Mouse (Mus musculus): ENCODE measurements around the gene Hs3st3a1. TPM values are rescaled to one million over a fixed set of nuclear protein-coding genes. Genes with fewer than 3 reads are reported as not detected.

The Hs3st3a1 gene
- 1 to 10 TPM; 1.3 to 2.7 (median 1.8) TPM for total RNA-seq (2022)

DNA sequence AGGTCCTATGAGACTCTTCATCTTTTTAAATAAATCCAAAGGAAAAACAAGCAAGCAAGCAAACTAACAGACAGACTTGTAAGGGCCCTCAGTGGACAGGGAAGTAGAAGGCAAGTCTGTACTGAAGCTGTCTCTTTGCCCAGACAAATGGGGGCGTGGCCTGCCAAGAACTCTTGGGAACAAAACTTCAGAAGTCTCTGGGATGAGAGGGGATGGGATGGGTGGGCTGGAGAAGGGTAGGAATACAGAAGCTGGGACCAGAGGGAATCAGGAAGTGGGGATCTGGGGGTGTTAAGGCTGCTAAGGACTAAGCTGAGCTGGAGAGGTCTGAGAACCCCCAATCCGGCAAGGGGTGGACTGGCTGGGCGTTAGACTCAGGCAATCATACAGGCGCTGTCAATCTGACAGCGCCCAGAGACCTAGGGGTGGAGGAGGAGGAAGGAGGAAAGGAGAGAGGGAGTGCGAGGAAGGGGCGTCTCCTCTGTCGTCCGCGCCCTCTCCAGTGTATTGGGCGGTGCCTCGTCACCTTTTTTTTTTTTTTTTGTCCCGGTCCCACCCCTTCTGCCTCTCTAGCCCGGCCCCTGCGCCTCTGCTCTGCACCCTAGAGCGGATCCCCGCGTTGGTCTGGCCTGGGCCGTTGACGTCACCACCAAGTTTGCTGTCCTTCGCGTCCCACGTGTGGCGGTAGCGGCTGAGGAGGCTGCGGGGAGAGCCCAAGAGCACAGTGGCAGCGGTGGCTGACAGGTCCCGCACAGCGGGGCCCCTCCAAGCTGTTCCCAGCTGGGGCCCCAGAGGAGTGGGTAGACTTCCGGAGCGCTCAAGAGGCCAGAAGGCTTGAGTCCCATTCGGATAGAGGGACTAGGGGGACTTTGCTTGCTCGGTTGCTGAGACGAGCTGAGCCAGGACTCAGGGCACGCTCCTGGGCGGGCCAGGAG is at the start of gene Hs3st3a1:
TSS of gene Hs3st3a1 (plus strand) at position 722 of the 935 bp plus-strand sequence.
- DNase-seq (ENCODE audit: low spot score in 2 of 2), result peak in 1 of 2 experiments; percentile 10

- DNase-seq (ENCODE audit: low spot score in 2 of 2), result no peak
Measured at GRCm38 (mm10) chr11:64386333-64386732, 48.8 kb upstream of the Hs3st3a1 start.

- DNase-seq (ENCODE audit: low spot score in 2 of 2), result peak; percentile 53 to 84
Measured at GRCm38 (mm10) chr11:64396331-64396881, 38.7 kb upstream of the Hs3st3a1 start.

GRCm38 (mm10) chr11:64396949-64397348 is 38.2 kb upstream of the Hs3st3a1 start:
- no peak for DNase-seq (ENCODE audit: low spot score in 2 of 2)

DNA sequence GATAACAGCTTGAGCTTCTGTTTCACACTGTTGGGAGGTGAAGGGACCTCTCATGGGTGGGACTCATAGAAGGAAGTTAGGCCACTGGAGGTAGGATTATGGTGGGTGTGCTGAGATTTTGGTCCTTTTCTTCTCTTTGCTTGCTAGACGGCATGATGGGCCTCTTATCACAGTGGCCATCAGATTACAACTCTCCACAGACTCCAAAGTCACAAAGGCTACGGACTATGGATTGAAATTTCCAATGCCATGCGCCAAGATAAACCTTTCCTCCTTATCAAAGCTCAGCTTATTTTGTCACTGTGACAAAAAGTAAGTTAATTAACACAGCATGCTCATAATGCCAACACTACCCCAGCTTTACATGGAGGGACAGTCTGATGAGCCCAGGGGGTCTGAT is 37.5 kb upstream of the Hs3st3a1 start:
- no peak for DNase-seq (ENCODE audit: low spot score in 2 of 2)

- no peak for DNase-seq (ENCODE audit: low spot score in 2 of 2)
Measured at GRCm38 (mm10) chr11:64400534-64401093, 34.5 kb upstream of the Hs3st3a1 start.

DNA sequence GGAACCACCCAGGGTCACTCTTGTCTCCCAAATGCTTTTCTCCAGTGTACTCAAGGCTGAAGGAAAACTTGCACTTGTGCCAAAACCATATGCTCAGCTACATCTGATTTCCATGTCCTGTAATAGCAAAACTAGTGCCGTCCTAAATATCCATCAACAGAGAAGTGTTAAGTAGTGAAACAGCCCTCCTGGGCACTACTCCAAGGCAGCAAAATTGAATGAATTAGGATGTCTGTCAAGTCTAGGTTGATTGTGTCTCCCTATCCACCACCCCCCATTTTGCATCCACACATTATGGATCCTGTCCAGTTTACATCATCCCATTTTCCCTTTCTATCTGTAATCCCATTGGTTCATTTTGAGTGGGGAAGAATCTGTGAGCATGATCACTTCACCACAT is 16.2 kb upstream of the Hs3st3a1 start:
- no peak for DNase-seq (ENCODE audit: low spot score in 2 of 2)

GRCm38 (mm10) chr11:64435546-64436411 is 647 bp downstream of the Hs3st3a1 start:
- DNase-seq (ENCODE audit: low spot score in 2 of 2), result peak in 1 of 2 experiments; percentile 15

GRCm38 (mm10) chr11:64436412-64436727 is 1.2 kb downstream of the Hs3st3a1 start, which contains the start of gene F930015N05Rik:
Gene F930015N05Rik (minus strand): TSS chr11:64436653.
- DNase-seq (ENCODE audit: low spot score in 2 of 2), result peak in 1 of 2 experiments; percentile 7

GRCm38 (mm10) chr11:64436791-64437298 is 1.7 kb downstream of the Hs3st3a1 start:
- DNase-seq (ENCODE audit: low spot score in 2 of 2), result no peak

- no peak for DNase-seq (ENCODE audit: low spot score in 2 of 2)
Measured at GRCm38 (mm10) chr11:64437721-64438120, 2.6 kb downstream of the Hs3st3a1 start.

DNA sequence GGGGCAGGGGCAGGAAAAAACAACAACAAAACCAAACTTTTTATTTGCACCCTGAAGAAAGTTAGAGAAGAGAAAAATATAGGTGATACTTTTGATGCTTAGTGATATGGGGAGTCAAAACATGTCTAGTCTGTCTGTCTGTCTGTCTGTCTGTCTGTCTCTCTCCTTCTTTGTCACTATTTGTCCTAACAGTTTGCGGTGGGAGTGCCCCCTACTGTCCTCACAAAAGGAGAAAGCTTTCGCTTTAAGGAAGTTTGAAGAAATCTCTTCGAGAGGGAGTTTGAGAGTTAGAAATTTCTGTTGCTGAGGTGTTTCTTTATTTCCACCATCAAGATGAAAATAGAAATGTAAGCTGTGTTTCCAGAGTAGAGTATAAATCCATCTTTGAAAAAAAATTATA is 3.8 kb downstream of the Hs3st3a1 start:
- DNase-seq (ENCODE audit: low spot score in 2 of 2), result no peak

GRCm38 (mm10) chr11:64442119-64442518 is 7.0 kb downstream of the Hs3st3a1 start:
- DNase-seq (ENCODE audit: low spot score in 2 of 2), result no peak

- no peak for DNase-seq (ENCODE audit: low spot score in 2 of 2)
Measured at GRCm38 (mm10) chr11:64442701-64443100, 7.6 kb downstream of the Hs3st3a1 start.

- DNase-seq (ENCODE audit: low spot score in 2 of 2), result no peak
Measured at GRCm38 (mm10) chr11:64445227-64445626, 10.1 kb downstream of the Hs3st3a1 start.

DNA sequence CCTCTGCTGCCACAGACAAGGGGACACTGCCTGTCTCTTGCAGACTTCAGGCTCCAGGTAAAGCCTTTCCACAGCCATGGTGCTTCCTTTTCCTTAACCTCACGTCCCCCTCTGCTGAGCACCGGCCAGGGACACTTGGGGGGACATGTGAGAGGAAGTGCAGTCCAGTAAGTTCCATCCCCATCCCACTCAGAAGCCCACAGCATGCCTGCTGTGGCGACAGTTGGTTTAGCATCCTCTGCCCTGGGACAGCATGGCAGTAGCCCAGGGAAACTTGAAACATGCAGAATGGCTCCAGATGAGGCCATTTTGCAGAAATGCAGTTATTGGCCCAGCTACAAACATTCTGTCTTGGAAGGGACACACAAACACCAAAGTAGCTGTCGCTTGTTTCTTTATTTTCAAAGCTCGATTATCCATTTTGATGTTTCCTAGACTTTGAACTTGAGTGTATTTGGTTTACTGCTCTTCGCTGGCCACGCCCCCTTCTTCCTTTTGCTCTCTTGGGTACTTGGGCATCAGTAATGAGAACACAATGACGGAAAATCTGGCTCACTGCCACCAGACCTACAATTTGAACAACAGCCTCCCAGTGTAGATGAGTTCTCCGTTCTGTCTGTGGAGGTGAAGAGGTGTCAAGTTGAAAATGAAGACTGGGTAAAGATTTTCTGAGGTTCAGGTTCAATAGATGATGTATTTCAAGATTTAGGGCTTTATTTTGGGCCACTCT is 13.6 kb downstream of the Hs3st3a1 start:
- DNase-seq (ENCODE audit: low spot score in 2 of 2), result no peak

GRCm38 (mm10) chr11:64461746-64462145 is 26.6 kb downstream of the Hs3st3a1 start:
- no peak for DNase-seq (ENCODE audit: low spot score in 2 of 2)

- DNase-seq (ENCODE audit: low spot score in 2 of 2), result no peak
Measured at GRCm38 (mm10) chr11:64468737-64469136, 33.6 kb downstream of the Hs3st3a1 start.

DNA sequence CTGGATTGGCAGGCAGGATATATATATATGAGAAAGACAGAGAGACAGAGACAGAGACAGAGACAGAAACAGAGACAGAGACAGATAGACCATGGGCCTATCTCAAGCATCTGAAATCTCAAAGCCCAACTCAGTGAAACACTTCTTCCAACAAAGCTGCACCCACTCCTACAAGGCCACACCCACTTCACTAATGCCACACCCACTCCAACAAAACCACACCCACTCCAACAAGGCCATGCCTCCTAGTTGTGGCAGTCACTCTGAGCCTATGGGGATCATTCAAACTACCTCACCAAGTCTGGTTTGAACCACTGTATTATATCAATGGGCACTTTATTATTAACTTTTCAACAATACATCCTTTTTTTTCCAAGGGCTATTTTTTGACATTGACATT is 35.6 kb downstream of the Hs3st3a1 start:
- no peak for DNase-seq (ENCODE audit: low spot score in 2 of 2)

GRCm38 (mm10) chr11:64473679-64474078 is 38.5 kb downstream of the Hs3st3a1 start:
- DNase-seq (ENCODE audit: low spot score in 2 of 2), result no peak

DNA sequence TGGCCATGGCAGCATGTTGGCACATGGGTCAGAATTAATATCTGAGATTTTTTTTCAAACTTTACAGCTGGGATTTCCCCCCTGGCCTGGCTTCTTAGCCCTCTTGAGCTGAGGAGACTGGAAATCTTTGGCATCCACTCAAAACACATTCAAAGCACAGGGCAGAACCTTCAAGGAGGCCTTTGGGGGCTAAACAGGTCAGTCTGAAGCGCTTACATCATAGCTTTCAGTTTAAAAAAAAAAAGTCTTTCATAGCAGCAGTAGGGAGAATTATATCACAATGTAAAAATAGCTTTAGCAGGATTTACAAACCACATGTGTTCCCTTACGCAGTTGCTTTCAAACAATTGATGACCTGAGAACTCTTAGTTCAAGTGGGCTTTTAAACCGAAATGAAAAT is 46.3 kb downstream of the Hs3st3a1 start:
- no peak for DNase-seq (ENCODE audit: low spot score in 2 of 2)
